Mouse (Mus musculus) gastrocnemius, postnatal 25 days (tissue): ENCODE results near the gene Olfml2a. TPM values are rescaled to one million over a fixed set of nuclear protein-coding genes. Genes with fewer than 3 reads are reported as not detected.
A peak's percentile ranks its signal among the peaks of the same experiment; 100 is the strongest.

ENCODE experiments used
- DNase-seq: peaks from one replicate; pipeline ENCODE4 v3.0.0; 2022
- total RNA-seq, 2 experiments: library from RNA; stranded (reverse); gene quantifications; 1 replicate in 1 of 2; 2 replicates in 1 of 2; pipeline ENCODE4 v1.2.3; 2021

The Olfml2a gene
- total RNA-seq, 2 experiments from 2014 or later = 6.3 to 7.5 TPM

DNA sequence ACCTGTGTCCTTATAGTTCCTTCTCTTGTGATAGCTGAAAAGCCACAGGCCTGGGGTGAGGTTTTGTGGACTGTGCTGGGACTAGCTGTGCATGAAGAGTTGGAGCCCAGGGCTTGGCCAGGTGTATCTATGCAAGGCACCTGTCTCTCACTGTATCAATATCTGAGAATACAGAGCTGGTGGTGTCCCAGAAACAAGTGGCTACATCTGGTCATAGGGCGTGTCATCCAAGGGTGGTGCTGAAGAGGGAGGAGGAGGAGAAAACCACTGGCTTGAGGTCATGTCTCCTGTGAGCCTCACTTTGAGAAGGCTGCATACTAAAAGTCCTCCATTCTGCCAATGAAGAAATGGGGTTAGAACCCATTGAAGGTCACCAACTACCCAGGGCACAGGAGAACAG is 6.2 kb downstream of the Olfml2a start:
- DNase-seq = no peak

GRCm38 (mm10) chr2:38939047-38939446 is 7.3 kb downstream of the Olfml2a start:
- no peak for DNase-seq

GRCm38 (mm10) chr2:38941426-38941825 is 9.6 kb downstream of the Olfml2a start:
- DNase-seq = no peak

GRCm38 (mm10) chr2:38941898-38942297 is 10.1 kb downstream of the Olfml2a start:
- DNase-seq = no peak

DNA sequence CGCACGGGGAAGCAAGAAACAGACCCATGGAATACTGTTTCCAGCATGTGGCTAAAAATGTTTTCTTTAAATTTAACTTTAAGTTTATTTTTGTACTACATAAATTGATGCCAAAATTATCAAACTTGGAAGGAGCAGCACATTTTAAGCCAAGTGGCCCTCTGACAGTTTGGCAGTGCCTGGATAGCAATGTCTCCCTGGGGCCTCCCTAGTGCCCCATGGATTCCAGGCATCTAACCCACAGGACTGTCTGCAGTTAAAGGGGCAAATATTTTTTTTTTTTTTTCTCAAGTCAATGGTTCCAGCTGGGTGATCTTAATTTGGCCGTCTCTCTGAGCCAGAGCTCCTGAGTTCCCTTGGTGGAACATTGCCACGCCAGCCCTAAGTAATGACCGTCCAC is 11.4 kb downstream of the Olfml2a start:
- DNase-seq = no peak

DNA sequence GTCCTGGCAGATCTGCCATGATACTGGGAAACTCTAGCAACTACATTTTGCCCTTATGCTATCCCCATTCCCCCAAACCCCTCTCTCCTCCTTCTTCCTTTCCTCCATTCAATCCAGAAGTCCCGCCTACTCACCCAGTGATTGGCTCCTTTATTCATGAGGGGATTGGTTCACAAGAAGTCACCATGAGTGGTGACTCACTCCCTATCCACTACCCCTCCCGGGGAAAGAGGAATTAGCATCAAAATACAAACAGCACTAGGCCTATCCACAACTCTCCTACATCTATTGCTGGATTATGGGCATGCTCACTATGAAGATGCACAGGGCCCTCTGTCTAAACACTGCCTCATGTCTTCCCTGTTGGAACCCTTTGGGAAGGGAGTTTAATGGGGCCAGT is 12.2 kb downstream of the Olfml2a start:
- DNase-seq = no peak

DNA sequence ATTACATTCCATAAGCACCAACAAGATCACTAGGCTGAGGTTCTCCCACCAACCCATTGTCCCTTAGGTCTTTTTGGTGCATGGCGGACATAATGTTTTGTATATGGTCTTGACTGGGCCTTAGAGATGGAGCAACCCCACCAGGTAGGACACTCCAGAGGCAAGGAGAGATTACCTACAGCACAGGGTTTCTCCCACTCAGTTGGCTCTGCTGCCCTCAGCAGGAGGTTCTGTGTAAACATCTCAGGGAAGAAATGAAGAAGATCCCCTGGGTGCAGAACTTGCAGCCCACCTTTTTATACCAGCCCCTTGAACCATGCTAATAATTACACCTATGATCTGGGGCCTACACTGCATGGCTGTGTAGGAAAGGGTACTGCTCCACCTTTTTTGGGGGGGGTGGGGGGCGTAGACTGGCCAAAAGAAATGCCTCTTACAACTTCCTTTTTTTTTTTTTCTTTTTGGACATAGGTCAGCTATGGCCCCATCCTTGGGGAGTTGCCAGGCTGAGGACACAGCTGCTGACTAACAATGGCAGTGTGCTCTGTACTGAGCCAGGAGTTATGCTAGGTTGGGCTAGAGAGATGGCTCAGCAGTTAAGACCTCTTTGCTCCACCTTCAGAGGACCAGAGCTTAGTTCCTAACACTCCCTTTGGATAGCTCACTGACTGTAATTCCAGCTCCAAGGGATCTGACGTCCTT is 12.8 kb downstream of the Olfml2a start:
- DNase-seq = no peak

- DNase-seq = no peak
Observed at GRCm38 (mm10) chr2:38947566-38947965, 15.8 kb downstream of the Olfml2a start.

DNA sequence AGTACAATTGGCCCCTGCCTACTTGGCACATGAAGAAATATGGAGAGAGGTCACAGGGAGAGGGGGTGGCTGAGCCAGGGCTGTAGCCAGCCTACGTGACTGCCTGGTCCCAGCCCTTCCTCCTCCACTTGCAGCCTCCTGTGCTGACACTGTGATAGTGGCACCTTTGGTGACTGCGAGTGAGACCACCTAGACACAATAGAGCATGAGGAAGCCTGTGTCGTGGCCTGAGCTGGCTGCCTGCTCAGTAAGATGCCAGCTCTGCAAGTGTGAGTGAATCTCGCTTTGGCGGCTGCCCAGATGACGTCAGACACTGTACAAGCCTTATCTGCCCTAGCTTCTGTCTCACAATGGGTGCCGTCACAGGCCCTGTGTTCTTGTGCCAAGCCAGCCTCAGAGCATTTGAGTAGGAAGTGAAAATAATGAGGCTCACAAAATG is 18.5 kb downstream of the Olfml2a start:
- peak; percentile 67 for DNase-seq

DNA sequence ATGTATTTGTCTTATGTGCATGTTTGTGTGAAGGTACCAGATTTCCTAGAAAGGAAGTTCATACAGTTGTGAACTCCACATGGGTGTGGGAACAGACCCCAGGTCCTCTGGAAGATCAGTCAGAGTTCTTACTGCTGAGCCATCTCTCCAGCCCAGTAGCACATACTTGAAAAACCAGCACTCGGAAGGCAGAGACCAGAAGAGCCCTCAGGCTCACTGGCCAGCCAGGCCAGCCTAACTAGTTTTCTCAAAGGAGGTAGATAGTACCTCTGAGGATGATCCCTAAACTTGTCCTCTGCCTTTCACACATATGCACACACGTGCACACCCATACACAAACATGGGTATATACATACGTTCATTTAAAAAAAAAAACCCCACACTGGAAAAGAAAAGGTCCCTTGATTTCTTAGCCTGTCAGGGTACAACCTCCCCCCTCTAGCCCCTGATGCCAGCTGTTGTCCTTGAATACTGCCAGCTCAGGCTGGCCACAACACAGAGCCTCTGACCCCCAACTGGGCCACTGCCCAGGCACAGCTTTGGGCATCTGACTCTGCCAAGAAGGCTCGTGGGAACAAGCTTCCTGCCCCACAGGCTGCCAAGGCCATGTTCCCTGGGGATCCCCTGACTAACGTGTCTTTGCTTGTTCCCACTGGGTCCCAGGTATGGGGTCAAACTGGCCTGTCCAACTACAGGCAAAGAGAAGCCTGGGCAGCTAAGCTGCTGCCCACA is 21.5 kb downstream of the Olfml2a start:
- DNase-seq = peak; percentile 84

GRCm38 (mm10) chr2:38956062-38956461 is 24.3 kb downstream of the Olfml2a start:
- DNase-seq = no peak

DNA sequence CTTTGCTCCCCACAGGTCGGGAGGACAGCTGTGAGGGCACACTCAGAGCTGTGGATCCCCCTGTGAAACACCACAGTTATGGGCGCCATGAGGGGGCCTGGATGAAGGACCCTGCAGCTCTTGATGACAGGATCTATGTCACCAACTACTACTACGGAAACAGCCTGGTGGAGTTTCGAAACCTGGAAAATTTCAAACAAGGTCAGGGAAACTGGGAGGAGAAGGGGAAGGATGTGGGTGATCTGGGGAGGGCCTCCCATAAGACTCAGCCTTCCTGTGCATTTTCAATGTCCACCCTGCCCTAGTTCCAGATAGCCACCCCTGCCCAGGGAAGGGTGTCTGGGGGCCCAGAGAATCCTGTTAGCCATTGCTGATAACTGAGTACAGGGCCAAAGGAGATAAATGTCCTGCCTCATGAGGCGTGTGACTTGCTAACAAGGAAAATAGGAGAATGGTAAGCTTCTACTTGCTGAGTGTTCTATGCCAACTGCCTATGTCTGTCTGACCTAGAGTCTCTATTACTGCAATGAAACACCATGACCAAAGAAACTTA is 26.0 kb downstream of the Olfml2a start:
- no peak for DNase-seq

DNA sequence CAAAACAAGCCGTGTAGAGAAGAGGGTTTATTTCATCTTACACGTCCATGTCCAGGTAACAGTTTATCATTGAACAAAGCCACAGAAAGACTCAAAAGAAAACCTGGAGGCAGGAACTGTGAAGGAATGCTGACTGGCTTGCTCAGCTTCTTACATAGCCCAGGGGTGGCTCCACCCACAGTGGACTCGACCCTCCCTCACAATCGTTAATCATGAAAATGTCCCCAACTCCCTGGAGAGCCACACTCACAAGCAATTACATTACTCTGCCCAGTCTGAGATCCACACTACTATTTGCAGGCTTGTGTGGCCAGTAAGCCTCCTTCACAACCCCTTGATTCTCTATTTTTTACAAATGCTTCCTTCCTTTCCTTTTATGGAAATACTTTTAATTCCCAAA is 32.4 kb downstream of the Olfml2a start:
- no peak for DNase-seq

- DNase-seq = no peak
Observed at GRCm38 (mm10) chr2:38969650-38970049, 37.9 kb downstream of the Olfml2a start.

DNA sequence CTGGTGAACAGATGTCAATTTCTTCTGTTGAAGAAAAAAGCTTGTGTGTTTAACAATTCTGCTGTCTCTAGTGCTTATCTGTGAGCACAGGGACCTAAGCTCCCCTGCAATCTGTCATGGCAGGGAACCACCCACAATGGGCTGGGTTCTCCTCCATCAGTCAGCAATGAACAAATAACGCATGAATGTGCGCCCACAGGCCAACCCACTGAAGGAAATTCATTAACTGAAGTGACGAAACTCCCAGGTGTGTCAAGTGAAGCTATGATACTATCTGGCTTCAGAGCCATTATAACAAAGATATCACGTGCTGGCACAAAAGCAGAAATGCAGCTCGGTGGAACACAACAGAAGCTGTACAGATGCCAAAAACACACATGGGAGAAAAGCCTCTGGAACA is 38.3 kb downstream of the Olfml2a start:
- no peak for DNase-seq

GRCm38 (mm10) chr2:38973223-38973622 is 41.4 kb downstream of the Olfml2a start:
- DNase-seq = no peak

GRCm38 (mm10) chr2:38973701-38974100 is 41.9 kb downstream of the Olfml2a start:
- DNase-seq = no peak

DNA sequence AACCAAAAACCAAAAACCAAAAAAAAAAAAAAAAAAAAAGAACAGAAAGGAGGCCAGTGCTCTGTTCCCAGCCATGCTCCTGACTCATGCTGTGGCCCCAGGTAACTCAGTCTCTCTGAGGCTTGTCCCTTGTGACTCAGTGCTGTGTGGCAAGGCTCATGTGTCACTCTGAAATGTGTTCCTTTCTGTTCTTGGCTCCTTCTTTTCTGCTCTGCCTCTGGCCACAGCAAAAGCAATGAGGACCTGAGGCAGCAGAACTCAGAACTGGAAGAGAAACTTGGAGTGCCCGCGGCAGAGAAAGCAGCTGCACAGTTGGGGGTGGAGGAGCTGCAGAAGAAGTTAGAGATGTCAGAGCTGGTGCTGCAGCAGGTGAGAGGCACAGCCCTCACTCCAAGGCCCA is 42.4 kb downstream of the Olfml2a start:
- no peak for DNase-seq

DNA sequence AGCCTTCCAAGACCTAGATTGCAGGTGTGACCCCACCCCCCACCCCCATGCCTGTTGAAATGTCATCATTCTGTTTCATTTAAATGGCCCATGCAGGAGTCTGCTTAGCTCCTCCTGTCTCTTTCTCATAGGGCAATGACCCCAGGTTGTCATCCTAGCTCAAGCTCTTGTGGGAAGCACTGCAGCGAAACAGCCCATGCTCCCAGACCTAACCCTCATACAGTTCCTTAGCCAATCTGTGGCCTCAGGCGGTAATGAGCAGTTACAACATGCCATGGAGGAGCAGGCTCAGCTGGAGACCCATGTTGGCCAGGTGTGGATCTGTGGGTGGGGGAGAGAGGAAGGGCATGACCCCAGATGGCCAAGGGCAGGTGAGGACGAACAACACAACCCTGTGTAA is 43.4 kb downstream of the Olfml2a start:
- no peak for DNase-seq

- no peak for DNase-seq
Observed at GRCm38 (mm10) chr2:38975941-38976805, 44.4 kb downstream of the Olfml2a start.

GRCm38 (mm10) chr2:38977837-38978236 is 46.1 kb downstream of the Olfml2a start:
- no peak for DNase-seq

- DNase-seq = no peak
Observed at GRCm38 (mm10) chr2:38983456-38983855, 51.7 kb downstream of the Olfml2a start.

GRCm38 (mm10) chr2:38986580-38986979 is 54.8 kb downstream of the Olfml2a start:
- DNase-seq = peak; percentile 79
